Mouse (Mus musculus): ENCODE results near the gene Card6.

- TF ChIP-seq UBTF (IDR thresholded peaks at IDR 0.05; ENCODE audit: low read depth, low read length) (no peak), USF1 (IDR thresholded peaks at IDR 0.05; ENCODE audit: low read depth, low read length) (no peak), CTCF (conservative IDR thresholded peaks at IDR 0.05 in 1 of 2, IDR thresholded peaks at IDR 0.05 in 1 of 2; ENCODE audit: low read depth in 2 of 2, low read length in 2 of 2) (no peak), MXI1 (IDR thresholded peaks at IDR 0.05; ENCODE audit: low read depth, low read length) (no peak), E2F4 (IDR thresholded peaks at IDR 0.05; ENCODE audit: insufficient replicate concordance, low read depth, low read length) (no peak), TCF12 (IDR thresholded peaks at IDR 0.05; ENCODE audit: low read depth, low read length) (no peak), ZC3H11A (IDR thresholded peaks at IDR 0.05; ENCODE audit: low read depth, low read length) (no peak), CHD1 (IDR thresholded peaks at IDR 0.05; ENCODE audit: low read depth, low read length) (no peak), USF2 (conservative IDR thresholded peaks at IDR 0.05; ENCODE audit: low read depth, low read length) (no peak), POLR2A (IDR thresholded peaks at IDR 0.05; ENCODE audit: low read depth, low read length) (no peak), ELF1 (IDR thresholded peaks at IDR 0.05; ENCODE audit: low read depth, low read length) (no peak), EP300 (IDR thresholded peaks at IDR 0.05; ENCODE audit: low read length) (no peak), ETS1 (conservative IDR thresholded peaks at IDR 0.05; ENCODE audit: low read depth, low read length) (no peak), KAT2A (IDR thresholded peaks at IDR 0.05; ENCODE audit: insufficient replicate concordance, low read length) (no peak)
These were observed 32.0 kb upstream of the Card6 start for GRCm38 (mm10) chr15:5140357-5140756.
